Mouse (Mus musculus) small intestine, adult 2 months (tissue): Measurements from ENCODE around the gene Denr.

Experiments used
- CTCF ChIP-seq: fragments of 200-500 bp; IDR thresholded peaks from 2 replicates; pipeline ENCODE4 v1.5.1; 2012; ENCODE audit warnings: low read depth, mild to moderate bottlenecking, control low read depth, inconsistent platforms, low read length, moderate library complexity, mixed read lengths; ENCODE audit not compliant: insufficient replicate concordance, insufficient read length; ENCODE audit errors: extremely low read depth
- POLR2A ChIP-seq: fragments of 200-500 bp; IDR thresholded peaks from 2 replicates; pipeline ENCODE4 v1.6.1; 2012; ENCODE audit warnings: low read depth, mild to moderate bottlenecking, control low read depth, inconsistent platforms, low read length, moderate library complexity

- TF ChIP-seq CTCF (no peak), POLR2A (no peak)
These were observed 40.5 kb upstream of the Denr start for GRCm38 (mm10) chr5:123866457-123866856.
